In the genomic region with DNA sequence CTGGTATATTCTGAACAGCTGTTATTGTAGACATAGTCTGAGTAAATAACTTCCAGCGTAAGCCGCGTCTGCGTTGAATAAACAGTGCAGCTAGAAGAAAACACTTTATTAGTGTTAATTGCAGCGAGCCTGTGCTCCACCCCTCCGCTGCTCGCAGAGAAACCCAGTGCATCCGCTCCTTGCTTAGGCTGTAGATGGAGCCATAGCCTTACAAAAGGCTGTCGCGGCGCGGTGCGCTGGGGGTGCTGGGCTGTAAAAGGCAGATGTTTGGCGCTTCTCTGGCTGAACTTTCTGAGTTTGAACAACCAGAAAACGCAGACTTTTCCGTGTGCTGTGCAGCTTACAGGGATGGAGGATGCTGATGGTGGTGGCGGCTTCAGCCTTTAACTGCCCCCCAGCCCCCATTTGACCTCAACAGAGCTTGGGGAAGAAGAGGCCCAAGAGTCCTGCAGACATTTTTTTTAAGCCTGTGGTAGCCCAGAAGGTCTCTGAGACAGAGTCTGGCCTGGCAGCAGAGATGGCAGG, we compare ENCODE assay signal across 8 mouse cellular contexts. TPM values are rescaled to one million over a fixed set of nuclear protein-coding genes. Genes with fewer than 3 reads are reported as not detected.
A peak's percentile ranks its signal among the peaks of the same experiment; 100 is the strongest.
DNase-seq lines count a peak whose midpoint lies in the region; ATAC-seq and TF ChIP-seq lines count a peak whose summit lies in the region.

No protein-coding gene starts in this region.

- ATAC-seq in intestine, postnatal 0 days, result peak; percentile 60; the same call in 1 of the 2 replicates
- peak; percentile 80 for ATAC-seq in limb, embryonic 14.5 days (ENCODE audit: low FRiP score, low read depth)

- H3K4me3 ChIP-seq in intestine, postnatal 0 days (ENCODE audit: low read depth, low read length), result no peak overlapping the region
- H3K4me3 ChIP-seq in limb, embryonic 14.5 days (replicated peaks; ENCODE audit: low read length), result peak overlapping the region; percentile 9; the same call in 1 of the 2 replicates
- H3K4me3 ChIP-seq in myocyte, result no peak overlapping the region
- H3K4me3 ChIP-seq in testis, adult 2 months (ENCODE audit: control insufficient read depth, low read depth, low read length), result no peak overlapping the region

- TF ChIP-seq POLR2A in limb, embryonic 14.5 days (IDR thresholded peaks at IDR 0.05; ENCODE audit: borderline replicate concordance, extremely low read depth, insufficient read depth, insufficient read length), result no peak
- TF ChIP-seq POLR2A in myocyte (IDR thresholded peaks at IDR 0.05; ENCODE audit: insufficient read length, low read depth), result no peak
- TF ChIP-seq POLR2A in testis, adult 2 months (IDR thresholded peaks at IDR 0.05; ENCODE audit: control insufficient read depth, low read depth, low read length), result no peak

- H3K27me3 ChIP-seq in intestine, postnatal 0 days (replicated peaks; ENCODE audit: control insufficient read depth, insufficient read depth, low read length), result 0 out of 2 replicates have a peak, but pooled peaks cover 4% of the 10 kb centered on the region
- 0 out of 2 replicates have a peak, but pooled peaks cover 9% of the 10 kb centered on the region for H3K27me3 ChIP-seq in limb, embryonic 14.5 days (ENCODE audit: control insufficient read depth, insufficient read depth, low read length)
- H3K27me3 ChIP-seq in myocyte (ENCODE audit: control insufficient read depth, insufficient read depth, insufficient read length), result peaks cover 8% of the 10 kb centered on the region
- H3K27me3 ChIP-seq in testis, adult 2 months (ENCODE audit: control insufficient read depth, insufficient read depth, low read length), result no peaks in the 10 kb centered on the region

- no peaks in the 10 kb centered on the region for H3K4me1 ChIP-seq in intestine, postnatal 0 days (replicated peaks; ENCODE audit: control insufficient read depth, insufficient read depth, low read length)
- peaks cover 4% of the 10 kb centered on the region; the same call in 1 of the 2 replicates for H3K4me1 ChIP-seq in limb, embryonic 14.5 days (ENCODE audit: control insufficient read depth, insufficient read depth, low read length)
- peaks cover 4% of the 10 kb centered on the region; the same call in 1 of the 2 replicates for H3K4me1 ChIP-seq in testis, adult 2 months (ENCODE audit: control insufficient read depth, insufficient read depth, low read length)

- no peaks in the 10 kb centered on the region for H3K36me3 ChIP-seq in intestine, postnatal 0 days (ENCODE audit: control insufficient read depth, insufficient read depth)
- H3K36me3 ChIP-seq in limb, embryonic 14.5 days (ENCODE audit: control insufficient read depth, insufficient read depth, low read length), result no peaks in the 10 kb centered on the region
- H3K36me3 ChIP-seq in myocyte (ENCODE audit: control insufficient read depth, insufficient read depth), result no peaks in the 10 kb centered on the region
- H3K36me3 ChIP-seq in testis, adult 2 months (ENCODE audit: control insufficient read depth, insufficient read depth, low read length), result no peaks in the 10 kb centered on the region

- no peak overlapping the region for H3K27ac ChIP-seq in intestine, postnatal 0 days (ENCODE audit: low read depth, low read length)
- no peak overlapping the region for H3K27ac ChIP-seq in limb, embryonic 14.5 days (replicated peaks; ENCODE audit: low read depth, low read length)
- no peak overlapping the region for H3K27ac ChIP-seq in testis, adult 2 months (ENCODE audit: control insufficient read depth, insufficient read depth, low read depth, low read length)

- intact Hi-C loops in gastrocnemius, postnatal 36 days (cut with DNase I), result no loop called here

- no peak overlapping the region for H3ac ChIP-seq in myocyte (ENCODE audit: control insufficient read depth, insufficient read length)

- no peaks in the 10 kb centered on the region for H3K79me2 ChIP-seq in myocyte (ENCODE audit: control insufficient read depth, insufficient read depth)

- H3K9ac ChIP-seq in intestine, postnatal 0 days (ENCODE audit: low read depth, low read length), result no peak overlapping the region
- H3K9ac ChIP-seq in limb, embryonic 14.5 days (ENCODE audit: low read depth, low read length, severe bottlenecking), result peak overlapping the region; percentile 40; the same call in 1 of the 2 replicates

- TF ChIP-seq CTCF in intestine, postnatal 0 days (IDR thresholded peaks at IDR 0.05; ENCODE audit: low read depth), result peak; percentile 86
- peak; percentile 72; the same call in 1 of the 2 replicates for TF ChIP-seq CTCF in testis, adult 2 months (IDR thresholded peaks at IDR 0.05; ENCODE audit: control insufficient read depth, insufficient read depth, insufficient replicate concordance, low read depth, low read length)

- DNase-seq in cerebellum, adult 18-20 months, result peak; percentile 20 to 28
- no peak for DNase-seq in cerebellum, adult 9-11 months
- peak; percentile 91 for DNase-seq in embryo, embryonic 10 days (ENCODE audit: low spot score)
- DNase-seq in gastrocnemius, postnatal 36 days, result peak; percentile 39 to 43
- DNase-seq in limb, embryonic 14.5 days (ENCODE audit: low spot score), result peak; percentile 79

- no peaks in the 10 kb centered on the region for H3K9me3 ChIP-seq in intestine, postnatal 0 days (ENCODE audit: control insufficient read depth)
- H3K9me3 ChIP-seq in limb, embryonic 14.5 days (ENCODE audit: control insufficient read depth, low read length), result no peaks in the 10 kb centered on the region

- 2% methylated on average over 17 of the region's 17 CpGs for WGBS in intestine, postnatal 0 days
- under 1% methylated on average over 17 of the region's 17 CpGs for WGBS in limb, embryonic 14.5 days

- peak overlapping the region; percentile 14; the same call in 1 of the 2 replicates for H3K4me2 ChIP-seq in intestine, postnatal 0 days (replicated peaks; ENCODE audit: low read depth)
- peak overlapping the region; percentile 30 for H3K4me2 ChIP-seq in limb, embryonic 14.5 days (replicated peaks; ENCODE audit: low read depth, low read length, severe bottlenecking)
- peak overlapping the region; percentile 79 for H3K4me2 ChIP-seq in myocyte (ENCODE audit: low read depth)

TF ChIP-seq in myocyte, 11 proteins besides CTCF, POLR2A, EP300 and RAD21:
- TF ChIP-seq MYOG (IDR thresholded peaks at IDR 0.05; ENCODE audit: control insufficient read depth in 1 of 3, insufficient read depth in 1 of 3, insufficient read length in 2 of 3, low read depth in 2 of 3) (peak in 1 of 3 experiments; percentile 24), REST (IDR thresholded peaks at IDR 0.05; ENCODE audit: insufficient read depth, insufficient read length) (no peak), MYOD1 (IDR thresholded peaks at IDR 0.05; ENCODE audit: control insufficient read depth in 1 of 3, insufficient read length in 2 of 3, low read depth in 2 of 3) (no peak), USF1 (IDR thresholded peaks at IDR 0.05; ENCODE audit: low read depth) (no peak)

RNA-seq across cellular contexts. Expression of a gene that starts 8.9 kb away (rescaled TPM):
- 10 to 100 TPM; 45.9 to 46.2 TPM for total RNA-seq in gastrocnemius, postnatal 36 days (2021)
- polyA plus RNA-seq in intestine, postnatal 0 days (2015; fragmentation: Nextera tagmentation; extraction: Ambion mirVana), result 29.1 and 29.9 TPM in 2 replicates
- 30.4 and 35.7 TPM in 2 replicates for polyA plus RNA-seq in limb, embryonic 14.5 days (2012; rRNA removed)
- 58.0 and 61.3 TPM in 2 replicates for polyA plus RNA-seq in limb, embryonic 14.5 days (2014; fragmentation: Nextera tagmentation; extraction: Ambion mirVana)
- polyA plus RNA-seq in myocyte (2012; fragmentation: generic; extraction: Trizol), result 25.5 TPM
- 48.4 and 54.0 TPM in 2 replicates for polyA plus RNA-seq in testis, adult 2 months (2012; rRNA removed)

Comparison
In these comparisons a context has a peak if more than half of its experiments do, and no peak if none do; other contexts are left out.
1. H3K4me2 ChIP-seq: peak in every context shown above with its lines; median percentile 79 in myocyte; 30 in limb, embryonic 14.5 days; 14 in intestine, postnatal 0 days.